Mouse (Mus musculus) MN1 (cell line): ENCODE measurements around the gene Helt.
"Not testable (repeated sequence)": the region's sequence is repeated elsewhere in the genome, so short reads cannot be mapped to it uniquely, and the experiment has no call there.

Experiments
- DNase-seq: peaks from one replicate; pipeline ENCODE4 v3.0.0-alpha.2; 2016; ENCODE audit warnings: low spot score

Gene Helt

GRCm38 (mm10) chr8:46296551-46296950 lies 2.1 kb upstream of the Helt start:
- DNase-seq, result no peak

GRCm38 (mm10) chr8:46295951-46296350 lies 1.5 kb upstream of the Helt start:
- DNase-seq, result no peak

GRCm38 (mm10) chr8:46295101-46295534 lies 647 bp upstream of the Helt start:
- no peak for DNase-seq

GRCm38 (mm10) chr8:46293741-46294151 lies 725 bp downstream of the Helt start:
- peak; percentile 33 for DNase-seq

- no peak for DNase-seq
Measured at GRCm38 (mm10) chr8:46293201-46293600, 1.3 kb downstream of the Helt start.

GRCm38 (mm10) chr8:46291931-46292675 lies 2.4 kb downstream of the Helt start:
- DNase-seq, result no peak

GRCm38 (mm10) chr8:46289274-46289673 lies 5.2 kb downstream of the Helt start:
- DNase-seq, result no peak

- no peak for DNase-seq
Measured at GRCm38 (mm10) chr8:46288021-46288420, 6.5 kb downstream of the Helt start.

GRCm38 (mm10) chr8:46285980-46286379 lies 8.5 kb downstream of the Helt start:
- DNase-seq, result no peak

- peak; percentile 61 for DNase-seq
Measured at GRCm38 (mm10) chr8:46281536-46281935, 12.9 kb downstream of the Helt start.

- no peak for DNase-seq
Measured at GRCm38 (mm10) chr8:46276939-46277338, 17.5 kb downstream of the Helt start.

GRCm38 (mm10) chr8:46270741-46271140 lies 23.7 kb downstream of the Helt start:
- DNase-seq, result peak; percentile 30

GRCm38 (mm10) chr8:46270147-46270546 lies 24.3 kb downstream of the Helt start:
- DNase-seq, result peak; percentile 36

- no peak for DNase-seq
Measured at GRCm38 (mm10) chr8:46266801-46267200, 27.7 kb downstream of the Helt start.

GRCm38 (mm10) chr8:46264206-46264605 lies 30.3 kb downstream of the Helt start:
- not testable (repeated sequence) for DNase-seq

GRCm38 (mm10) chr8:46257921-46258682 lies 36.4 kb downstream of the Helt start:
- DNase-seq, result no peak

GRCm38 (mm10) chr8:46252456-46252855 lies 42.0 kb downstream of the Helt start:
- DNase-seq, result no peak

GRCm38 (mm10) chr8:46251561-46251960 lies 42.9 kb downstream of the Helt start:
- DNase-seq, result no peak

GRCm38 (mm10) chr8:46246346-46246745 lies 48.1 kb downstream of the Helt start:
- DNase-seq, result no peak

- DNase-seq, result no peak
Measured at GRCm38 (mm10) chr8:46242946-46243345, 51.5 kb downstream of the Helt start.
